8 mouse cellular contexts compared by ENCODE assay signal in the genomic region with DNA sequence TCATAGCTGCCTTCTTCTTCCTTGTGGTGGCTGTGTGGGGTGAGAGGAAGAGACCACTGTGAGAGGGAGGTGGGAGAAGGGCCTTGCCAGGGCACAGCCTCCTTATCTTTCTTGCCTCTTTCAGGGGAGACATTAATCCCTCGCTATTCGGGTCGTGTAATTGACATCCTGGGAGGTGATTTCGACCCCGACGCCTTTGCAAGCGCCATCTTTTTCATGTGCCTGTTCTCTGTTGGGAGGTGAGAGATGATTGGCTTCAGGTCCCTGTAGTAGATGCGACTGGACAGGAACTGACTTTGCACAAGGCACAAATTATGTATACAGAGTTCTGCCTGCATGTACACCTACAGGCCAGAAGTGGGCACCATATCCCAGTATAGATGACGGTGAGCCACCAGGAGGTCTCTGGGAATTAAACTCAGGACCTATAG. TPM values are rescaled to one million over a fixed set of nuclear protein-coding genes. Genes with fewer than 3 reads are reported as not detected.
DNase-seq lines count a peak whose midpoint lies in the region; ATAC-seq lines count a peak whose summit lies in the region.

No protein-coding gene starts in this region.

- ATAC-seq in common myeloid progenitor, adult 5-6 weeks (replicated peaks; ENCODE audit: low read depth, poor library complexity, severe bottlenecking) = peak; percentile 48
- no peak for ATAC-seq in hindbrain, embryonic 14.5 days (ENCODE audit: low FRiP score)
- ATAC-seq in lung, embryonic 15.5 days (ENCODE audit: borderline replicate concordance, extremely low read depth, low FRiP score, low TSS enrichment) = no peak

- H3K27ac ChIP-seq in hindbrain, embryonic 14.5 days = no peak overlapping the region
- H3K27ac ChIP-seq in lung, embryonic 15.5 days = no peak overlapping the region

- 0 out of 2 replicates have a peak, but pooled peaks cover 3% of the 10 kb centered on the region for H3K4me1 ChIP-seq in hindbrain, embryonic 14.5 days (replicated peaks; ENCODE audit: control insufficient read depth, insufficient read depth, low read length)
- peaks cover 11% of the 10 kb centered on the region for H3K4me1 ChIP-seq in lung, embryonic 15.5 days

- peak overlapping the region; percentile 81 for H3K4me2 ChIP-seq in hindbrain, embryonic 14.5 days (replicated peaks)
- peak overlapping the region; percentile 96 for H3K4me2 ChIP-seq in lung, embryonic 15.5 days

- no peaks in the 10 kb centered on the region for H3K9me3 ChIP-seq in hindbrain, embryonic 14.5 days (ENCODE audit: control insufficient read depth, low read length)
- H3K9me3 ChIP-seq in lung, embryonic 15.5 days = no peaks in the 10 kb centered on the region

- 26% methylated on average over 9 of the region's 9 CpGs for WGBS in hindbrain, embryonic 14.5 days
- 11% methylated on average over 9 of the region's 9 CpGs for WGBS in lung, embryonic 15.5 days

- no peak overlapping the region for H3K4me3 ChIP-seq in hindbrain, embryonic 14.5 days (replicated peaks; ENCODE audit: low read length)
- H3K4me3 ChIP-seq in lung, embryonic 15.5 days = peak overlapping the region; percentile 75; the same call in 1 of the 2 replicates

- no peaks in the 10 kb centered on the region for H3K36me3 ChIP-seq in hindbrain, embryonic 14.5 days (replicated peaks; ENCODE audit: control insufficient read depth, insufficient read depth)
- no peaks in the 10 kb centered on the region for H3K36me3 ChIP-seq in lung, embryonic 15.5 days
- peaks cover 21% of the 10 kb centered on the region for H3K36me3 ChIP-seq in splenic B cell, adult 2 months (ENCODE audit: control insufficient read depth, insufficient read depth, low read length, poor library complexity, severe bottlenecking)

- no peak overlapping the region for H3K9ac ChIP-seq in hindbrain, embryonic 14.5 days
- H3K9ac ChIP-seq in lung, embryonic 15.5 days = no peak overlapping the region

- DNase-seq in embryo, embryonic 10 days (ENCODE audit: low spot score) = peak; percentile 52
- no peak for DNase-seq in embryo, embryonic 9.5 days (ENCODE audit: extremely low spot score)
- peak; percentile 80 for DNase-seq in CD4-positive helper T cell, adult 2 months (ENCODE audit: low read depth, low spot score)
- DNase-seq in hindbrain, embryonic 14.5 days (ENCODE audit: low spot score) = no peak
- peak; percentile 74 for DNase-seq in splenic B cell, adult 2 months (ENCODE audit: low read depth, low spot score)
- DNase-seq in layer of hippocampus, adult 8-10 months (ENCODE audit: low spot score in 2 of 2) = no peak

- H3K27me3 ChIP-seq in hindbrain, embryonic 14.5 days (ENCODE audit: control insufficient read depth, insufficient read depth, low read length) = peaks cover 37% of the 10 kb centered on the region
- H3K27me3 ChIP-seq in lung, embryonic 15.5 days = peaks cover 9% of the 10 kb centered on the region
- H3K27me3 ChIP-seq in splenic B cell, adult 2 months (ENCODE audit: control insufficient read depth, insufficient read depth, low read length, poor library complexity, severe bottlenecking) = no peaks in the 10 kb centered on the region

RNA-seq across cellular contexts. Expression of gene Tap2, which starts 2.4 kb away (rescaled TPM):
- 80.1 and 87.6 TPM in 2 replicates for total RNA-seq in common myeloid progenitor, adult 5-6 weeks (2017)
- polyA plus RNA-seq in hindbrain, embryonic 14.5 days (2014; fragmentation: Nextera tagmentation; extraction: Ambion mirVana) = 0.72 and 1.6 TPM in 2 replicates
- 8.6 and 12.7 TPM in 2 replicates for polyA plus RNA-seq in lung, embryonic 15.5 days (2015; fragmentation: Nextera tagmentation; extraction: Ambion mirVana)
- 10 to 100 TPM; 12.3 to 18.1 (median 15.9) TPM for total RNA-seq in layer of hippocampus, adult 8-10 months (2022)

RNA-seq across cellular contexts. Expression of gene Psmb8, which starts 8.2 kb away (rescaled TPM):
- total RNA-seq in common myeloid progenitor, adult 5-6 weeks (2017) = 480 and 499 TPM in 2 replicates
- polyA plus RNA-seq in hindbrain, embryonic 14.5 days (2014; fragmentation: Nextera tagmentation; extraction: Ambion mirVana) = 3.6 and 3.8 TPM in 2 replicates
- 17.1 and 29.7 TPM in 2 replicates for polyA plus RNA-seq in lung, embryonic 15.5 days (2015; fragmentation: Nextera tagmentation; extraction: Ambion mirVana)
- 10 to 100 TPM in 2 of 4 experiments, 1 to 10 TPM in 2; 3.8 to 18.8 (median 10.0) TPM for total RNA-seq in layer of hippocampus, adult 8-10 months (2022)

RNA-seq across cellular contexts. Expression of gene Psmb9, which starts 18.2 kb away (rescaled TPM):
- 75.3 and 119 TPM in 2 replicates for total RNA-seq in common myeloid progenitor, adult 5-6 weeks (2017)
- polyA plus RNA-seq in hindbrain, embryonic 14.5 days (2014; fragmentation: Nextera tagmentation; extraction: Ambion mirVana) = 0.95 and 1.2 TPM in 2 replicates
- 6.5 and 10.8 TPM in 2 replicates for polyA plus RNA-seq in lung, embryonic 15.5 days (2015; fragmentation: Nextera tagmentation; extraction: Ambion mirVana)
- 1 to 10 TPM; 3.9 to 9.0 (median 5.8) TPM for total RNA-seq in layer of hippocampus, adult 8-10 months (2022)

RNA-seq across cellular contexts. Expression of gene Tap1, which starts 18.4 kb away (rescaled TPM):
- total RNA-seq in common myeloid progenitor, adult 5-6 weeks (2017) = 77.8 and 120 TPM in 2 replicates
- 2.2 and 2.6 TPM in 2 replicates for polyA plus RNA-seq in hindbrain, embryonic 14.5 days (2014; fragmentation: Nextera tagmentation; extraction: Ambion mirVana)
- 6.7 and 7.6 TPM in 2 replicates for polyA plus RNA-seq in lung, embryonic 15.5 days (2015; fragmentation: Nextera tagmentation; extraction: Ambion mirVana)
- 10 to 100 TPM in 1 of 4 experiments, 1 to 10 TPM in 3; 2.5 to 10.6 (median 5.8) TPM for total RNA-seq in layer of hippocampus, adult 8-10 months (2022)

RNA-seq across cellular contexts. Expression of gene H2-Ob, which starts 32.9 kb away (rescaled TPM):
- total RNA-seq in common myeloid progenitor, adult 5-6 weeks (2017) = 25.5 and 27.7 TPM in 2 replicates
- not detected in 2 replicates for polyA plus RNA-seq in hindbrain, embryonic 14.5 days (2014; fragmentation: Nextera tagmentation; extraction: Ambion mirVana)
- 0.09 and 0.14 TPM in 2 replicates for polyA plus RNA-seq in lung, embryonic 15.5 days (2015; fragmentation: Nextera tagmentation; extraction: Ambion mirVana)
- 1 to 10 TPM in 2 of 4 experiments, under 1 TPM in 1, not detected in 1; 0.69 to 3.3 (median 1.8) TPM for total RNA-seq in layer of hippocampus, adult 8-10 months (2022)

Comparison
In these comparisons a context has a peak if more than half of its experiments do, and no peak if none do; other contexts are left out.
1. DNase-seq: peak in embryo, embryonic 10 days (single experiment), CD4-positive helper T cell, adult 2 months (single experiment) and splenic B cell, adult 2 months (single experiment); none in embryo, embryonic 9.5 days (single experiment), hindbrain, embryonic 14.5 days (single experiment) and layer of hippocampus, adult 8-10 months (0 of 2).
2. RNA of gene Psmb8, which starts 8.2 kb away (total RNA-seq): 480 to 499 TPM in common myeloid progenitor, adult 5-6 weeks; 3.8 to 18.8 TPM in layer of hippocampus, adult 8-10 months; every median in the first group is over 10 times any median in the second.